Mouse (Mus musculus) stomach, postnatal 0 days (tissue): ENCODE data around the gene Catip.
"Not testable (repeated sequence)": the region's sequence is repeated elsewhere in the genome, so short reads cannot be mapped to it uniquely, and the experiment has no call there.

Source experiments
- CTCF ChIP-seq: IDR thresholded peaks from 2 replicates; pipeline ENCODE4 v1.5.1; 2016; ENCODE audit warnings: antibody characterized with exemption, low read depth, mild to moderate bottlenecking, moderate library complexity
- EP300 ChIP-seq: optimal IDR thresholded peaks from 2 replicates; pipeline ENCODE3; 2016; ENCODE audit warnings: antibody characterized with exemption

- TF ChIP-seq CTCF, EP300: not testable (repeated sequence)
Measured at GRCm38 (mm10) chr1:74340992-74341391, 20.9 kb upstream of the Catip start.
